Mouse (Mus musculus) kidney, adult 2 months (tissue): ENCODE measurements around the gene Kcnh4. TPM values are rescaled to one million over a fixed set of nuclear protein-coding genes. Genes with fewer than 3 reads are reported as not detected.

Experiments used
- DNase-seq: peaks from one replicate; pipeline ENCODE4 v3.0.0; 2021
- H3K27ac ChIP-seq: fragments of 200-500 bp; 2 replicates; pipeline ENCODE4 v1.5.1; 2012; ENCODE audit warnings: low read depth, low read length, control low read depth, inconsistent platforms; ENCODE audit not compliant: insufficient read depth
- H3K27me3 ChIP-seq: fragments of 200-500 bp; replicated peaks from 2 replicates; pipeline ENCODE4 v1.6.1; 2012; ENCODE audit warnings: mild to moderate bottlenecking, moderate library complexity, low read length, inconsistent platforms; ENCODE audit not compliant: control insufficient read depth, insufficient read depth
- H3K36me3 ChIP-seq: fragments of 200-500 bp; 2 replicates; pipeline ENCODE4 v1.6.1; 2012; ENCODE audit warnings: mild to moderate bottlenecking, moderate library complexity, low read length, inconsistent platforms; ENCODE audit not compliant: control insufficient read depth, insufficient read depth
- H3K4me1 ChIP-seq: fragments of 200-500 bp; 2 replicates; pipeline ENCODE4 v1.6.1; 2011; ENCODE audit warnings: low read length; ENCODE audit not compliant: control insufficient read depth, insufficient read depth
- H3K4me3 ChIP-seq: fragments of 200-500 bp; 2 replicates; pipeline ENCODE4 v1.5.1; 2011; ENCODE audit warnings: mild to moderate bottlenecking, low read depth, low read length, control low read depth; ENCODE audit not compliant: insufficient read depth
- CTCF ChIP-seq: fragments of 200-500 bp; conservative IDR thresholded peaks from 2 replicates; pipeline ENCODE4 v1.5.1; 2011; ENCODE audit warnings: low read depth, mild to moderate bottlenecking, control low read depth, low read length, moderate library complexity, mixed read lengths; ENCODE audit not compliant: insufficient read depth, insufficient read length
- POLR2A ChIP-seq: fragments of 200-500 bp; IDR thresholded peaks from one replicate; pipeline ENCODE4 v1.6.1; 2011; ENCODE audit warnings: low read depth, low read length, control low read depth
- WGBS: fragments of 180-500 bp; shearing (Covaris S2); methylation state at CpG from one replicate; pipeline ENCODE4 v1.1.7; 2018; 5-methylcytosine and 5-hydroxymethylcytosine counted together
- polyA plus RNA-seq: library from polyadenylated mRNA; depleted of rRNA; stranded (reverse); fragments of >200 nt; gene quantifications from 2 replicates; pipeline ENCODE4 v1.2.3, GENCODE M21; 2012

Gene Kcnh4
- polyA plus RNA-seq, 1 experiment, result 0.08 TPM

DNA sequence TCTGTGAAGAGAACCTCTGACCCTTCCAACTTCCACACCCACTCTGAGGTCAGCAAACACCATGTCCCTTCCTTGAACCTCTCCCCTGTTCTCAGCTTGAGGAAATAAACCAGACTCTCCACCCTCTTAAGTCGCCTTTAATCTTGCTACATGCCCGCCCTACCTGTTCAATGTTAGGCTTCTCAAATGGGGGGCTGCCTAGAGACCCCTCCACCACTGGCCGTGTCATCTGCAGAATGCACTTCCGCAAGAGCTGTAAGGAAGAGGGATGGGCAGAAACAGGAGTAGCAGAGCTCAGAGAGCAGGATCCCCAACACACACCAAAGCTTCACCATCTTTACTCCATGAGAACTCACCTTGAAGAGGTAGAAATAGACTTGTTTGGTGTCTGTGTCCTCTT lies 48.8 kb downstream of the Kcnh4 start:
- Histone ChIP-seq H3K27ac (no peak overlapping the region), H3K4me1 (peaks cover 4% of the 10 kb centered on the region; the same call in 1 of the 2 replicates), H3K36me3 (no peaks in the 10 kb centered on the region), H3K27me3 (no peaks in the 10 kb centered on the region), H3K4me3 (no peak overlapping the region)
- no peak for TF ChIP-seq CTCF
- no peak for TF ChIP-seq POLR2A
- WGBS, result 92% methylated on average over 4 of the region's 4 CpGs
- no peak for DNase-seq

DNA sequence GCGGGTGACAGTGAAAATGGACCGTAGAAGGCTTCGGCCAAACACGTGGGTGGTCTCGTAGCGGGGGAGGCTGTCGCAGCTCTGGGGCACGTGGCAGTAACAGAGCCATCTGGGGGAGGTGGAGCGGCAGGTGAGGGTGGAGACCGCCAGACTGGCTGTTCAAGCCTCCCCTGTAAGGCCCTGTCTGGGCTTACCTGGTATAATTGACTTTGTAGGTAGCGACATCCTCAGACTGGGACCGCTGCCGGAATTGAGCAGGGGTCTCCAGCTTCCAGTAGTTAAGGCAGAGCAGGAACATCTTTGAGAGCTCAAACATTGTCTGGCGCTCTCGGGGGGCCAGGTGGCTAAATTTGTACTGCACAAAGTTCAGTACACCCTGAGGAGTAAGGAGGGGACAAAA lies 49.2 kb downstream of the Kcnh4 start:
- H3K4me3 ChIP-seq, result no peak overlapping the region
- TF ChIP-seq POLR2A (no peak), CTCF (no peak)
- DNase-seq, result no peak
- peaks cover 4% of the 10 kb centered on the region; the same call in 1 of the 2 replicates for H3K4me1 ChIP-seq
- 84% methylated on average over 15 of the region's 15 CpGs for WGBS
- H3K27ac ChIP-seq, result no peak overlapping the region
- H3K27me3 ChIP-seq, result no peaks in the 10 kb centered on the region
- H3K36me3 ChIP-seq, result no peaks in the 10 kb centered on the region

DNA sequence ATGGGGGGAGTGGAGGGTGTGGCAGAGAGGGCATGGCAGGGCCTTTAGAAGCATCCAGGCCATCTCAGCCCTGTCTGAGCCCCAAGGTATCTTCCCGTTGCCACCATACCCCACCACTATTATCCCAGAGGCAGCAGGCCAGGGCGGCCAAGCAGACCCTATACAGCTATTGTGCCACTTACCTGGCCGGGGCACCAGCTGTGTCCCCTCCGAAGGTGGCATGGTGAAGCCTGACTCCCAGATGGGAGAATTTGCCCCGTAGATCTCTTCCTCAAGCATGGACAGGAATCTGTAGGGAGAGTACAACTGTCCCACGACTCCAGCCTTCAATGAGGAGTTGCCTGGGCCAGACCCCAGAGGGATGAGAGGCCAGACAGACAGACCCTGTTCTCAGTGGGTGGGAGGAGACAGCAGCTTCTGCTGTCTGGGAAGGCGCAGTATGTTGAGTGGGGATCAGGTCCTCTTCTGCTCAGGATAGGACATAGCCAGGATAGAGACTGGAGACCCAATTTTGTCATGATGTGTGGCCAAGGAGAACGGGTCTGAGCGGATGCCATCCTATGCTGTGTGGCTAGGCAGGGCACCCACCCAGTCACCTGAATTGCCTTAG lies 50.4 kb downstream of the Kcnh4 start:
- Histone ChIP-seq H3K27ac (no peak overlapping the region), H3K36me3 (no peaks in the 10 kb centered on the region), H3K4me3 (no peak overlapping the region), H3K4me1 (peaks cover 4% of the 10 kb centered on the region; the same call in 1 of the 2 replicates), H3K27me3 (no peaks in the 10 kb centered on the region)
- DNase-seq, result no peak
- no peak for TF ChIP-seq CTCF
- no peak for TF ChIP-seq POLR2A
- WGBS, result 93% methylated on average over 9 of the region's 9 CpGs

DNA sequence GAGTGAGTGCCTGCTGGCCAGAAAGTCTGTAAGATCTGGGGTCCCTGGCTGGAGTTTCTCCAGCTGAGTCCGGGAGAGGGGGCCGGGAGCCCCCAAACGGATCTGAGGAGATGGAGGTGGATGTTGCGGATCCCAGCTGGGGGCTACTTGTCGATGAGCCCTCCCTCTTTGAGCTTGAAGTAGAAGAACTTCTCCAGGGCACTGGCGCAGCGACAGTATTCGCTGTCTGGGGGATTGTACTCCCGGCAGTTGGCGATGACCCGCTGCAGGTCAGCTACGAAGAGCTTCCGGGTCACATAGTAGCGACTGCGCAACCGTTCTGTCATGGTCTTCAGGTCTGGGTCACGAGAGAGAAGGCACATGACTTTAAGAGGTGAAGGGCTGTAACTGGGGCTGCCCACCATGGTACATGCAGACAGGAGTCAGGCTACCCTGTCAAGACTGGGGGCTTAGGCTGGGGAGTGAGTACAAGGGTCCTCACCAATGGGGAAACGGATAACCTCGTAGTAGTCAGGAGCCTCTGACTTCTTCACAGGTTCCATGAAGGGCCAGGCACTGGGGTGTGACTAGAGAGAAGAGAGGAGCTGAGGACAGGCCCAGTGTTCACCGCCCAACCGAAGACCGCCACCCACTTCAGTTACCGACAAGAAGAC lies 54.5 kb downstream of the Kcnh4 start:
- DNase-seq, result no peak
- TF ChIP-seq CTCF (no peak), POLR2A (no peak)
- Histone ChIP-seq H3K4me1 (peaks cover 7% of the 10 kb centered on the region), H3K27ac (no peak overlapping the region), H3K36me3 (no peaks in the 10 kb centered on the region), H3K27me3 (no peaks in the 10 kb centered on the region), H3K4me3 (no peak overlapping the region)
- 91% methylated on average over 23 of the region's 23 CpGs for WGBS

DNA sequence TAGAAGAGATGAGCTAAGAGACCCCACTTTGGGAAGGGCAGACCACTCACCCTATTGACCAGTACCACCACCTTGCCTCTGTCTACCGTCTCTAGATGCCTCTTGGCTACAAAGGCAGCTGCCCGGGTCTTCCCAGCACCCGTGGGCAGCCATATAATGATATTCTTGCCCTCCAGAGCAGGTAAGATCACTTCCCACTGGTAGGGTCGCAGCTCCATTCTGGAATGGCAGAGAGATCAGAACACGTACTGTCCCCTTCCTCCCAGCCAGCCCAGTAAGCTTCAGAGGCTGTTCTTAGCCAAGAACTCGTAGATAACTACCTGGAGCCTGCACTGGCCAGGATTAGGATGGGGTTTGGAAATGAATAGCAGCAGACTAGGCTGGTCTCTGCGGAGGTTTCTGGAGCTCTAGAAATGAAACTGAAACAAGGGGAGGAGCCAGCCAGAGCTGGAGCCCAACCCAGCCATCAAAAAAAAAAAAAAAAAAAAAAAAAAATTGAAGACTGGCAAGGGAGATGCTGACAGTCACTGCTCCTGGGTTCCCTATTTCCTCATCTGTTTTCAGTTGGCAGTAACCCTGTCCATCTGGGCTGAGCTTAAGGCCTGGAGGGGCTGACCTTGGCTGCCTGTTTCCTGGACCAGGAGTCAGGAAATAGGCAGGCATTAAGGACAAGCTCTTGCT lies 55.8 kb downstream of the Kcnh4 start, which contains the start of gene Dhx58:
Dhx58 (minus strand) TSS at position 421 of the 681 bp plus-strand sequence.
- peaks cover 7% of the 10 kb centered on the region for H3K4me1 ChIP-seq
- no peaks in the 10 kb centered on the region for H3K27me3 ChIP-seq
- H3K27ac ChIP-seq, result peak within 1 kb of the TSS; percentile 37; the same call in 1 of the 2 replicates
- peak; percentile 46 for DNase-seq
- WGBS, result 54% methylated on average over 7 of the region's 7 CpGs
- peak within 1 kb of the TSS; percentile 48 for H3K4me3 ChIP-seq
- H3K36me3 ChIP-seq, result no peaks in the 10 kb centered on the region
- no peak for TF ChIP-seq CTCF
- TF ChIP-seq POLR2A, result no peak

- no peaks in the 10 kb centered on the region for H3K36me3 ChIP-seq
- H3K4me1 ChIP-seq, result peaks cover 7% of the 10 kb centered on the region
- H3K27me3 ChIP-seq, result no peaks in the 10 kb centered on the region
- no peak for TF ChIP-seq POLR2A
- no peak for TF ChIP-seq CTCF
- no peak overlapping the region for H3K27ac ChIP-seq
- peak; percentile 80 for DNase-seq
- WGBS, result 46% methylated on average over 11 of the region's 11 CpGs
- peak overlapping the region; percentile 48; the same call in 1 of the 2 replicates for H3K4me3 ChIP-seq
Measured at GRCm38 (mm10) chr11:100703366-100703765, 56.4 kb downstream of the Kcnh4 start.

GRCm38 (mm10) chr11:100702906-100703305 lies 56.8 kb downstream of the Kcnh4 start:
- Histone ChIP-seq H3K4me1 (peaks cover 7% of the 10 kb centered on the region), H3K4me3 (peak overlapping the region; percentile 31; the same call in 1 of the 2 replicates), H3K27ac (no peak overlapping the region), H3K36me3 (no peaks in the 10 kb centered on the region), H3K27me3 (no peaks in the 10 kb centered on the region)
- no peak for DNase-seq
- WGBS, result 46% methylated on average over 7 of the region's 7 CpGs
- no peak for TF ChIP-seq CTCF
- no peak for TF ChIP-seq POLR2A
